Mouse (Mus musculus) liver, postnatal 0 days (tissue): ENCODE data around the gene Ptpn1.

ENCODE experiments used
- CTCF ChIP-seq: sonication (generic); IDR thresholded peaks from 2 replicates; pipeline ENCODE4 v1.5.1; 2016; ENCODE audit warnings: antibody characterized with exemption, low read depth
- EP300 ChIP-seq: IDR thresholded peaks from 2 replicates; pipeline ENCODE4 v1.6.1; 2016; ENCODE audit warnings: antibody characterized with exemption, low read depth, mild to moderate bottlenecking

DNA sequence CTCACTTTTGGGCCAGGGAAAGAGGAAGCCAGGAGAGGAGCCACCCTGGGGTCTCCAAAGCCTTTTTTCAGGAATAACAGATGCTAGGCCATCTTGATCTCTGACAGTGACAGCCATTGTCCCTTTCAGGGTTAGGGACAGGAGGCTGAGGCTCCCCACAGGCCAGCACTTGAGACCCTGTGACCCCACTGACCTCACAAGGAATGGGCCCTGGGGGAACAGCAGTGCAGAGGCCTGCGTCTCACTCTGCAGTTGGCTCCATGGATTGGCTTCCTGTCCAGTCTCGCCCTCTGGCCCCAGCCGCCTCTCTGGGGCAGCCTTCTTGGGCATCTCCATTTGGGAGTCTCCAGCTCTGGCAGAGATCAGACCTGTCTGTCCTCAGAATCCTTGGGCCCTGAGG is 76.3 kb downstream of the Ptpn1 start:
- TF ChIP-seq CTCF: no peak
- no peak for TF ChIP-seq EP300
